Mouse (Mus musculus): Measurements from ENCODE around the gene Col19a1. TPM values are rescaled to one million over a fixed set of nuclear protein-coding genes. Genes with fewer than 3 reads are reported as not detected.

The Col19a1 gene
- total and polyA plus RNA-seq, 2 experiments: not detected

DNA sequence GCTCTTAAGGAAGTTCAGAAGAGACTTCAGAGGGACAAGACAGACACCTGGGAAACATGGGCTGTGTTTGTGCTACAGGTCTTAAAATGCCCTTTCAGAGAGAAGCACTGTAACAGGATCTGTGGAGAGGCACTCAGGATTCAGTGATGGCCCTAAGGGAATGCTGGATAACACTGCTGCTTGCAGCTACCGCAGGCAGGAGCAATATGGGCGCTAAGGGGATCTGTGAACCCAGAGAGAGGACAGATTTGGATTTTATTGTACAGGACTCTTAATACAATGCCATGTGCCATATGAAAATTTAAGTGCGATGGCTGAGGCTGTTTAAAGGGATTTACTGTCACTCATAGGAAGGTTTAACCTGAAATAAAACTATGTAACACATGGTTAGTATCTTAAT, 270.8 kb downstream of the Col19a1 start:
- H3K79me2 ChIP-seq (ENCODE audit: control insufficient read depth, insufficient read depth, low read length): no peaks in the 10 kb centered on the region
- DNase-seq (ENCODE audit: extremely low read depth, low read depth, low spot score): no peak
- no peaks in the 10 kb centered on the region for H3K36me3 ChIP-seq (ENCODE audit: control insufficient read depth, insufficient read depth, low read length)
- H3K27ac ChIP-seq (replicated peaks; ENCODE audit: insufficient read depth, low read depth, low read length): no peak overlapping the region
- H3K9ac ChIP-seq (ENCODE audit: low read depth, low read length): no peak overlapping the region
- TF ChIP-seq POLR2A (IDR thresholded peaks at IDR 0.05; ENCODE audit: extremely low read depth, insufficient read depth, low read length): no peak
- no peak for TF ChIP-seq CTCF (IDR thresholded peaks at IDR 0.05; ENCODE audit: low read depth, low read length)
- H3K27me3 ChIP-seq (ENCODE audit: control insufficient read depth, insufficient read depth, low read length): no peaks in the 10 kb centered on the region
- WGBS: 88% methylated on average over 3 of the region's 3 CpGs
- no peak overlapping the region for H3K4me3 ChIP-seq (ENCODE audit: insufficient read depth, low read depth, low read length)
- no peaks in the 10 kb centered on the region for H3K4me1 ChIP-seq (ENCODE audit: control insufficient read depth, insufficient read depth, low read length)

DNA sequence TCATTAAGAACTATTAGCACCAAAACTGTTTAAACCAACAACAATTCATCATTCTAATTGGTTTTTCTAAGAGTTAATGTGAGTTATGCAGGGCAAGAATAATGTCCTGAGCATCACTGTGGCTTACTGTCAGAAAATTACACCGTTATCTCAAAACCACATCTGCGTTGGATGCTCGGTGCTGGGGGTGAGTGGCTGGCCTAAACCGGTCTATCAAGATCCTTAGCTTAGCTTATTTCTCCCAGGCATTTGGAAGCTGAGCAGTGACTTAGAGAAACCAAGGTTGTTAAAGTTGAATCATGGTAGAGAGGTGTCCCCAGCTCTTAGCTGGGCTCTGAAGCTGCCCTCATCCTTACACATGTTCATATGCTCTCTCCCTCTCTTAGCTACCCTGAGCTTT, 276.4 kb downstream of the Col19a1 start:
- no peaks in the 10 kb centered on the region for H3K27me3 ChIP-seq (ENCODE audit: control insufficient read depth, insufficient read depth, low read length)
- H3K9ac ChIP-seq (ENCODE audit: low read depth, low read length): no peak overlapping the region
- 87% methylated on average over 4 of the region's 4 CpGs for WGBS
- H3K4me1 ChIP-seq (ENCODE audit: control insufficient read depth, insufficient read depth, low read length): no peaks in the 10 kb centered on the region
- H3K79me2 ChIP-seq (ENCODE audit: control insufficient read depth, insufficient read depth, low read length): no peaks in the 10 kb centered on the region
- no peak overlapping the region for H3K4me3 ChIP-seq (ENCODE audit: insufficient read depth, low read depth, low read length)
- H3K27ac ChIP-seq (replicated peaks; ENCODE audit: insufficient read depth, low read depth, low read length): no peak overlapping the region
- TF ChIP-seq CTCF (IDR thresholded peaks at IDR 0.05; ENCODE audit: low read depth, low read length) (no peak), POLR2A (IDR thresholded peaks at IDR 0.05; ENCODE audit: extremely low read depth, insufficient read depth, low read length) (no peak)
- DNase-seq (ENCODE audit: extremely low read depth, low read depth, low spot score): no peak
- H3K36me3 ChIP-seq (ENCODE audit: control insufficient read depth, insufficient read depth, low read length): no peaks in the 10 kb centered on the region

DNA sequence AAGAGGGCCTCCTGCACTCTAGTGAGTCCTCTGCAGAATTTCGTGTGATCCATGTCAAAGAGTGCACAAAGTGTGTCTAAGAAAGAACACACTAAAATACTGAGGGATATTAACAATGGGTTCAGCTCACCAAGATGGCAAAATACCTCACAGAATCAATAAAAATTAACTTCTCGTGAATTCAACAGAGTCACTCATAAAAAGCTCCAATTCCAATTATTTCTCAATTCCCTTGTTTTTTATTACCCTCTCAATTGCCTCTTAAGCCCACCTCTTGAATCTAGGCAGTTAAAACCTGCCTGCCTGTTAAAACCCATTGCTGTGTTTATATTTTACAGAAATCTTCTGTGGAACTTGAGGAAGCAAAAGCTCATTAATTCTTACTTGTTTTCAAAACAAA, 277.1 kb downstream of the Col19a1 start:
- WGBS: 53% methylated on average over 2 of the region's 2 CpGs
- H3K79me2 ChIP-seq (ENCODE audit: control insufficient read depth, insufficient read depth, low read length): no peaks in the 10 kb centered on the region
- TF ChIP-seq POLR2A (IDR thresholded peaks at IDR 0.05; ENCODE audit: extremely low read depth, insufficient read depth, low read length): no peak
- TF ChIP-seq CTCF (IDR thresholded peaks at IDR 0.05; ENCODE audit: low read depth, low read length): no peak
- H3K4me1 ChIP-seq (ENCODE audit: control insufficient read depth, insufficient read depth, low read length): no peaks in the 10 kb centered on the region
- no peaks in the 10 kb centered on the region for H3K27me3 ChIP-seq (ENCODE audit: control insufficient read depth, insufficient read depth, low read length)
- H3K9ac ChIP-seq (ENCODE audit: low read depth, low read length): no peak overlapping the region
- no peak overlapping the region for H3K27ac ChIP-seq (replicated peaks; ENCODE audit: insufficient read depth, low read depth, low read length)
- H3K36me3 ChIP-seq (ENCODE audit: control insufficient read depth, insufficient read depth, low read length): no peaks in the 10 kb centered on the region
- DNase-seq (ENCODE audit: extremely low read depth, low read depth, low spot score): no peak
- no peak overlapping the region for H3K4me3 ChIP-seq (ENCODE audit: insufficient read depth, low read depth, low read length)

GRCm38 (mm10) chr1:24303077-24303476, 284.2 kb downstream of the Col19a1 start:
- Histone ChIP-seq H3K27ac (replicated peaks; ENCODE audit: insufficient read depth, low read depth, low read length) (no peak overlapping the region), H3K9ac (ENCODE audit: low read depth, low read length) (no peak overlapping the region), H3K4me3 (ENCODE audit: insufficient read depth, low read depth, low read length) (no peak overlapping the region), H3K36me3 (ENCODE audit: control insufficient read depth, insufficient read depth, low read length) (no peaks in the 10 kb centered on the region), H3K4me1 (ENCODE audit: control insufficient read depth, insufficient read depth, low read length) (no peaks in the 10 kb centered on the region), H3K79me2 (ENCODE audit: control insufficient read depth, insufficient read depth, low read length) (no peaks in the 10 kb centered on the region), H3K27me3 (ENCODE audit: control insufficient read depth, insufficient read depth, low read length) (no peaks in the 10 kb centered on the region)
- 84% methylated on average over 7 of the region's 7 CpGs for WGBS
- no peak for DNase-seq (ENCODE audit: extremely low read depth, low read depth, low spot score)
- TF ChIP-seq POLR2A (IDR thresholded peaks at IDR 0.05; ENCODE audit: extremely low read depth, insufficient read depth, low read length) (no peak), CTCF (IDR thresholded peaks at IDR 0.05; ENCODE audit: low read depth, low read length) (no peak)

DNA sequence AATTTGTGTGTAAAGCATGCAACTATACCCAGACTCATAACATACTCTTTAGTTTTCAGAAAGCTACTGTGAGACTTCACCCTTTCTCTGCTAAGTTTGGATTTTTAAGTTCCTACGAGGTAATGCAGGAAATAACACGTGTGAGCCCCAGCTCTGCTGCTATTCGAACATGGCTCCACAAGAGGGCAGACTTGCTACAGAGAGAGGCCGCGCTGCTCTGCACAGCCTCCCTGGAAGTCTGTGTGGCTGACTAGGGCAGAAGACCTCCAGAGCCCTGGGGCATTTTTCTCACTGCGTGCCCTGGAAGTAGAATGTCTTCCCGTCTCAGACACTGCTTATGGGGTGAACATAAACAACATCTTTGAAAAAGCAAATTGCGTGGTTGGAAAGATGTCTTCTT, 284.6 kb downstream of the Col19a1 start:
- Histone ChIP-seq H3K4me1 (ENCODE audit: control insufficient read depth, insufficient read depth, low read length) (no peaks in the 10 kb centered on the region), H3K27me3 (ENCODE audit: control insufficient read depth, insufficient read depth, low read length) (no peaks in the 10 kb centered on the region), H3K36me3 (ENCODE audit: control insufficient read depth, insufficient read depth, low read length) (no peaks in the 10 kb centered on the region), H3K79me2 (ENCODE audit: control insufficient read depth, insufficient read depth, low read length) (no peaks in the 10 kb centered on the region), H3K4me3 (ENCODE audit: insufficient read depth, low read depth, low read length) (no peak overlapping the region), H3K9ac (ENCODE audit: low read depth, low read length) (no peak overlapping the region), H3K27ac (replicated peaks; ENCODE audit: insufficient read depth, low read depth, low read length) (no peak overlapping the region)
- TF ChIP-seq CTCF (IDR thresholded peaks at IDR 0.05; ENCODE audit: low read depth, low read length) (peak; percentile 73), POLR2A (IDR thresholded peaks at IDR 0.05; ENCODE audit: extremely low read depth, insufficient read depth, low read length) (no peak)
- DNase-seq (ENCODE audit: extremely low read depth, low read depth, low spot score): peak; percentile 9
- 25% methylated on average over 8 of the region's 8 CpGs for WGBS

DNA sequence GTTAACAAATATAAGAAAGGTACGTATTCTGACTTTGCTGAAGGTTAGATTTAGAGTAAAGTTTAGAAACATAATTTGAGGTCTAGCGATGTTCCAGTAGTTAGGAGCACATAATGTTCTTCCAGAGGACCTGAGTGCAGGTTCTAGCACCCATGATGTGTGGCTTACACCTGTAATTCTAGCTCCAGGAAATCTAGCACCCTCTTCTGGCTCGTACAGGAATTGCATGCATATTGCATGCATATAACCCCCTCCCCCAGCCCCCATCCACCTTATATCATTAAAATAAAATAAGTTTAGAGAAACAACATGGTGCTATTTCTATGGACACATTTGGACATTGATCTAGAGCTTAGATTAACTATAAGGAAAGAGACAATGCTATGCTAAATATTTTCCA, 286.6 kb downstream of the Col19a1 start:
- Histone ChIP-seq H3K9ac (ENCODE audit: low read depth, low read length) (no peak overlapping the region), H3K27ac (replicated peaks; ENCODE audit: insufficient read depth, low read depth, low read length) (no peak overlapping the region), H3K79me2 (ENCODE audit: control insufficient read depth, insufficient read depth, low read length) (no peaks in the 10 kb centered on the region), H3K27me3 (ENCODE audit: control insufficient read depth, insufficient read depth, low read length) (no peaks in the 10 kb centered on the region), H3K4me1 (ENCODE audit: control insufficient read depth, insufficient read depth, low read length) (no peaks in the 10 kb centered on the region), H3K36me3 (ENCODE audit: control insufficient read depth, insufficient read depth, low read length) (no peaks in the 10 kb centered on the region), H3K4me3 (ENCODE audit: insufficient read depth, low read depth, low read length) (no peak overlapping the region)
- 85% methylated on average over 3 of the region's 3 CpGs for WGBS
- TF ChIP-seq POLR2A (IDR thresholded peaks at IDR 0.05; ENCODE audit: extremely low read depth, insufficient read depth, low read length): no peak
- no peak for DNase-seq (ENCODE audit: extremely low read depth, low read depth, low spot score)
